Mouse (Mus musculus) brain, embryonic 18.5 days (tissue): ENCODE measurements around the gene Atxn1.

Experiments used
- DNase-seq: peaks from one replicate; pipeline ENCODE4 v3.0.0-alpha.2; 2012; ENCODE audit warnings: low read depth, low spot score

The Atxn1 gene

DNA sequence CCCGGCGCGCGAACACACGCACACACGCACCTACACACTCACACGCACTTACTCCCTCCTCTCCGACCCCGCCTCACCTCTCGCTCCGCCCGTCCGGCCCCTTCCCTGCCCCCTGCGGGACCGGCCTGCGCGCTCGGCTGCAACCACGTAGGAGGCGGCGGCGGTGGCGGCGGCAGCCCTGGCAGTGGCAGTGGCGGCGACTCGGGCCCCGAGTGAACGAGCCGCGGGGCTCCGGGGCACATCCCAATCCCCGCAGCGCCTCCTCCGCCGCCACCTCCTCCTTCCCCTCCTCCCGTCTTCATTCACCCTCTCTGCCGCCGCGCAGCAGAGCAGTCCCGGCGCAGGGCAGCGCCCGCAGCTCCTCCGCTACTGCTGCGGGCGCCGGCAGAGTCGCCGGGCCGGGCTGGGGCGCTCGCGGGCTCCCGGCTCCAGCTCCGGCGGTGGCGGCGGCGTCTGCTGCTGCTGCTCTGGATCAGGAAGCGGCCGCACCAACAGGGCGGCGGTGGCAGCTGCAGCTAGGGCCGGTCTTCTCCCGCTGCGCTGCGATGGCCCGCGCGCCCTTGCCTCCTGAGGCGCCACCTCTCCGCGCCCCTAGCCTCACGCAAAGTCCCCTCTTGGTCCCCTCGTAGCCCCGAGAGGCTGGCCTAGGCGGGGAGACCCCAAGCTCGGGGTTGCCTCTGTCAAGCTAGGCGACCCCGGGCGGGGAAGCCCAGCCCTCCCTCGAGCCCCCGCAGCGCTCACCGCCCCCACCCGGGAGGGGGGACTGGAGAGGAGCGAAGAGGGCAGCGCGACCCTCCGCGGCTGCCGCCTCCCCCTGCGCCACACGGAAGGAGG is 1.1 kb downstream of the Atxn1 start:
- no peak for DNase-seq

DNA sequence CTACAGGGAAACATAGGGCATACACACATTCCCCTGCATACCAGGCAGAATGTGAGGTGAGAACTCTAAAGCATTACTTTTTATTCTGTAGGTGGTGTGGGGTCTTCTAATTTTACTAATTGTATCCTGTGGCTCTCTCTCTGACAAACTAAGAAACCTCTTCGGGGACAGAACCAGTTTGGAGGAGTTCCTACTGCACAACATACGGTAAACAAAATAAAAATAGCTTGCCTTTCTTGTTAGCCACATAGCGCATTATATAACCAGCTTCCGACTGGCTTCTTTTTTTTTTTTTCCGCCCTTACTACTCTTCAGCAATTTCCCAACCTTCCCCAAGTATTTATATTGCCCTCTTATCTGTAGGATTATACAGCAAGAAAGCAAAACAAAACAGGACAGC is 2.0 kb downstream of the Atxn1 start:
- DNase-seq: no peak

DNA sequence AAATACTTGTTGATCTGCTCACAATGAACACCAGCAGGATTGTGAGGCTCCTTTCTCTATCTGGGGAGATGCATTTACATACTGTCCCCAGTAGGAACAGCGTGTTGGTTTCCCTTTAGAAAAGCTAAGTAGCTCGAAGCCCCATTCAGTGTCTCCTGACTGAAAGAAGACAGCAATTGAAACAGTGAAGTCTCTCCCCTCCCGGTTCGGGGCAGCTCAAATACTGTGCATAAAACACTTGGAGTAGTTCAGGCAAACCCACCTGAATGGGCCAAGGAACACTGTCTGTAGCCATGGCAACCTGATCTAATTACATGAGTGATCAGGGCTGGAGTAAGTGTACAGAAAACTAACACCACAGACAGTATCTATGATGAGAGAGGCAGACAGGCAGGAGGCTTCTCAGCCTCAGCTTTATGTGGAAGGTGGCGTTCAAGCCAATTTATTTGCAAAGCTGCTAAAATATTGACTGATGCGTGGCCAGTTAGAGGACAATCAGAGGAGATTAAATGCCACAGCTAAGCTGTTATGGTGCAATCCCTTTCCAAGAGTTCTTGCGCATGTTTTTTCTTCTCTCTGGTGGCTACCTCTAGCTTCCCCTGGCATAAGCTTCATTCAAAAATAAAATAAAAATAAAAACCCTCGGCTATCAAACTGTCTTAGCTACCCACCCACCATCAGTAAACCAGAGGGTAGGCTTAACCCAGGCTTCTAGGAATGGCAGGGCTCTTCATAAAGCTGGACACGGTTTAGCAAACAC is 2.8 kb downstream of the Atxn1 start:
- DNase-seq: no peak

DNA sequence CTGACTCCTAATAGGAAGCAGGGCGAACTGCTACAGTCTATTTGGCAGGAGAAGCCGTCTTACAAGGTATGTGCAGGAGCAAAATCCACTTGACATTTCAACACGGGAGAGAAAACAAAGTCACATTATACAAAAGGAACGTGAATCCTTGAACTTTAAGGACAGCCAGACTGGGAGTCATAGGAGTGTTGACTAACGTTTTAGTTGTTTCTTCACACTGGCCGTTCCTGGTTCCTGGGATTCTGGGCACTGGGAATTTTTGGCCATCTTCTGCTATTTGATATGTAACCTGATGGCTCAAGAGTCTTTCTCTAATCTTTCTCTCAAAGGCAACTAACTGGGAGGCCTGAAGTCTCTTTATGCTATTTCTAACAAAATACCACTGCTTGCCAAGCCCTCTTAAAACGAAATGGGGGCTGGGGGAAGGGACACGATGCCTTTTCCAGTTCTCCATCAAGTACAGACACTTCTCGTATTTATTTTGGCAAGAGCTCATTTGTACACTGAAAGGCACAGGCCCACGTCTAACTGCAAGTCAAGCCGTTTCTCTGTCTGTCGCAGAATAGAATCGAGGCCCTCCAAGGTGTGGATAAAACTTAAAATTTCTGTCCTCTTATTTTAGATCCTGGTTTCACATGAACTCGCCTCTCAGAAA is 4.4 kb downstream of the Atxn1 start:
- DNase-seq: no peak

DNA sequence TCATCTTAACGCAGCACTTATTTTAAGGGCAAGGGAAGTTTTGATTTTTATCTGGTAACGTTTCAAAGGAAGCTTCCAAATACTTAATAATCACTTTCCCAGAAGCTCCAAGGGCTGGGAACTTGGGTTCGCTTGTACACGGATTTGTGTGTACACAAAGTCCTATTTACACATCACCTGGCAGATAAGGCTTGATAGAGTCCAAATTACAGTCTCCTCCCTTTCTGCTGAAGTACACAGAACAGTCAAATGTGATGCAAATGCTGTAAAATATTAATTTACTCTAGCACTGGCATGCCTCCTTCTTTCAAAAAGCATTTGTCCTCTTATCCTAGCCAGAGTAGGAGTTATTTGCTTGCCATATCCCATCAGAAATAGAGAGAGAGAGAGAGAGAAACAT is 6.5 kb downstream of the Atxn1 start:
- DNase-seq: no peak

DNA sequence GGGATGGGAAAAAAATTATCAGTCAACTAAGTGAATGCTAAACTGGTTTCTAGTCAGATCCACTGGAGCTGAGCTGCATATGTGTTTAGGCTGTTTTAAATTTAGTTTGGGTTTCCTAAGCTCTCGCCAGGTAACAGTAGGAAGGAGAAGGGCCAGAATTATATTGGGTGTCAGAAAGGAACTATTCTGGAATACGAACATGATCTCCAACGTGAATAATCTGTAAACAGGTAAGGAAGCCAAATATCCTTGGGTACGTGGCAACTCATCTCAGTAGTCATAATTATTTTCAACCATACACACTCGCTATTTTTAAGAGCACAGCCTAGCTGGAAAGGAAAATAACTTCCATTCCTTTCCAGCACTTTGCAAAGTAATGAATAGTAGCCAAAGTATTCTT is 7.2 kb downstream of the Atxn1 start:
- DNase-seq: no peak

DNA sequence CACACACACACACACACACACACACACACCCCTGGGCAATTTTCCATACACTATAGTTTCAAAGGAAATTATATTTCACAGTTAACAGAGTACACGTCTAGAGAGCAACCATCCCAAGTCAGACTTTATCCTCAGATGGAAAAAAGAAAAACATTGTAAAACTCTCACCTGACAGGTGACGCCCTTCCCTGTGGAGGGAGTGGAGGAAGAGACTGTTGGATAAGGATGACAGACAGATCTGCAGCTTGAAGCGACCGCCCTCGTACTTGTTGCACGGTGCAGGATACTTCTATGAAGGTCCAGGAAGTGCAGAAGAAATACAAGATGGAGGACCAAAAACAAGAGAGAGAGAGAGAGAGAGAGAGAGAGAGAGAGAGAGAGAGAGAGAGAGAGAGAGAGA is 8.5 kb downstream of the Atxn1 start:
- no peak for DNase-seq

DNA sequence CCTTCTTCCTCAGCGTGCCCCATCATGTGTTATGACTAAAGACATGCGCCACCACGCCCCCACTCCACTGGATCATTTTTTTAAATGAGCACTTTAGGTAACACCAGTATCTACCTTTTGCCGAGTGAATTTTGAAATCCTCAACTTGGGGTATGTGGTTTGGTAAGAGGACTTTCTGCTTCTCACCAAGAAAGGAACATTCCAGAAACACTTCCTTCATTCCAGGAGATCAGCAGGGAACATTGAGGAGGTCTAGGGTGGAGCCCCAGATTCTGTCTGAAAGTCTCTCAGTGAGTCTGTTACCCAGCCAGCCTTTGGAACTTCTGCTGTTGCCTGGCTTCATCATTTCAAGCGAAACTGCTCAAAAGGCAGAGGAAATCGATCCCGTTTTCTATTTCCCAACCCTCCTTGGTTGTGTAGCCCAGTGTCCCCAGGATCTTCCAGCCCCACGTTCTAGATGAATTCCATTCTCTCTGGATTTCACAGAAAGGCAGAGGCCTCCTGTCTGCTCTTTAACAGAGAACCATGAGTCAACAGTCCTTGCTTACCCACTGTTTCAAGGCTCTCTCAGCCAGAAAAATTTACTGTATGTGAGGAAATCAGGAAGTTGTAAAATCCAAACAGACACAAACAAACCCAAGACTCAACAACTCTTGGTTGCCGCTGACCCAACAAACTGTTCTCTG is 9.3 kb downstream of the Atxn1 start:
- no peak for DNase-seq

DNA sequence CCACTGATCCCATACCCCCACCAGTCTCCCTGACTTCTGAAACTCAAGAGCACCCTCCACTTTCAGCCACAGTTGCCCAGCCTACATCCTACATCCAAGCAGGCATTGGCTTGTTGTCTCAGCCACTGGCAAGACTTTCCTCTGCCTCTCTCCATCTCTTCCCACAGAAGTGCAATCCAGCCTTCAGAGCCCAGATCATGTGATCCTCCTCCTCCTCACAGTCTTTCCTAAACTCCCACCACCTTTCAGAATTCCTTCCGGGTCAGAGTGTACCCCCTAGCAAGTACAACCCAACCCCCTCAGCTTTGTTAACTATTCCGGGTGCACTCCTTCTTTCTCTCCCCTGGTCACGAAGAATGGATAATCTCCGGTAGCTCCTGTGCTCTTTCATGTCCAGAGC is 11.7 kb downstream of the Atxn1 start:
- no peak for DNase-seq

DNA sequence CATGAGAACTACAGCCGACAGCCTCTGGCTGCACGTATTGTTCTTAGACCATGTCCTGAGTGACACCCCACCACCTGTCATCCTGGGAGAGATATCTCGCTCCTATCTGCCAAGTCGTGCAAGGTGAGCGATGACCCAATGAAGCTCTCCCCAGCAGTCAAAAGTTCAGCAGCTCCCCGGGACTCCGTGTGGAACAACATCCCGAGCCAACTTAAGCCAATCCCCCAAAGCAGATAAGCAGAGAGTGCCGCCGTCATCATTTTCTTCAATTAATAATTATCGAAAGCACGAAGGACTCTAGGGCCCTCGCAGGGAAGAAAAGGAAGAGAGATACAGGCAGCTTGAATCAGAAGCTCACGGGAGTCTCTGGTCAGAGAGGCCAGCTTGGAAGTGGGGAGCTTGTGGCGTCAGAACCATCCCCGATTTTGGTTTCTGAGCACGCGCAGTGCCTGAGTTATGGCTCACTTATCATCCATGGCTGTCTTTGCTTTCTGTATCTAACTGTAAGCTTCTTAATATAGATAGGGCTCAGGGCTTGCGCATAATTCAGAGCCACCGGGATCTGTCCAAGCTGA is 13.7 kb downstream of the Atxn1 start:
- DNase-seq: no peak

DNA sequence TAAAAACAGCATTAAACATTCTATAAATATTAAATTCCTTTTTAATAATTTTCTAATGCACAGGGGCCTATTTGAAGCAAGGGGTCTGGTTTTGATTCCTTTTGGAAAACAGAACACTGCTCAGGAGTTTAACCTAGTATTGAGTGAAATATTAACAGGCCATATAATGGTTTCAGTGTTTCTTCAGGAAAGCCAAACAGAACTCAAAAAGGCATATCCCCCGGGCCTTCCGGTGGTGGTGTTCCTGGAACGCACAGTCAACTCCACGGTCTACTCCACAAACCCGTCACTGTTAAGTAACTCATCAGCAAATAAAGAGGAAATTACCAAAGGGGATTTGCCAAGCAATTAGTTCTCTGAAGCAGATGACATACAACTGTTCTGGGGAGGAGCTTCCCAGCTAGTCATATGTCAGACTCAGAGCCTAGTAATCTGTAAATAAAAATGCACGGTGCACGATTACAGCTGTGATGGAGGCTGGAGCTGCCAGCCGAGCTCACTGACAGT is 14.4 kb downstream of the Atxn1 start:
- DNase-seq: no peak

DNA sequence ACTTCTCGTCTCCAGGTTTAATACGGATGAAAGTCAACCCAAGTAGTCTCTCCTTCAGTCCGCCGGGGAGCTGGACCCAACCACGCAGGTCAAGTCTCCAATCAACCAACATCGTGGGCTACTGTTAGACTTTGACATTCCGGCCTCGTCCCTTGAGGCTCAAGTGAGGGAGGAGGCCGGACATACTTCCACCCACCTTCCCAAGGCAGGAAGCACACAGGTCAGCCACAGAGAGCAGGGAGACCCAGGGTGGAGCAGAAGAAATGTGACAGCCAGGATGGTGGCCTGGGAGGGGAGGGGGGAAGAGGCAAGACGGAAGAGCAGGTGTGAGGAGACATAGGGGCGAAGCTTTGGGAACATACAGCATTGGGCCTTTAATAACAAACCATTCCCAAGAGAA is 18.7 kb downstream of the Atxn1 start:
- no peak for DNase-seq

DNA sequence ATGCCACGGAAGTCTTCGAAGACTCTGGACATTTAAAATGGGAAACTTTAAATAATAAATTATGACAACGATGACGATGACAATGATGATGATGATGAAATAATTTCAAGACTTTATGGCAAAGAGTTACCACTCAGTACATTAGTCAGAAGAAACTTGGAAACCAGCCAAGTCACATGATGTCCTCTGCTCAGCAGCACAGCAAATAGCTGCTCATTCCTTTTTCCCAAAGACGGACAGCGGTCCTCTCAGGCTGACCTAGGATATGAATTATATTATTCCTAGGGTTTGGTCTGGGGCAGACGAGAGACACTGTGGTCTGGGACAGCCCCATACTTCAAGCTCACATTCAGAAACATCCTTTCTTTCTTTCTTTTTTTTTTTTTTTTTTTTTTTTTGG is 22.5 kb downstream of the Atxn1 start:
- no peak for DNase-seq

DNA sequence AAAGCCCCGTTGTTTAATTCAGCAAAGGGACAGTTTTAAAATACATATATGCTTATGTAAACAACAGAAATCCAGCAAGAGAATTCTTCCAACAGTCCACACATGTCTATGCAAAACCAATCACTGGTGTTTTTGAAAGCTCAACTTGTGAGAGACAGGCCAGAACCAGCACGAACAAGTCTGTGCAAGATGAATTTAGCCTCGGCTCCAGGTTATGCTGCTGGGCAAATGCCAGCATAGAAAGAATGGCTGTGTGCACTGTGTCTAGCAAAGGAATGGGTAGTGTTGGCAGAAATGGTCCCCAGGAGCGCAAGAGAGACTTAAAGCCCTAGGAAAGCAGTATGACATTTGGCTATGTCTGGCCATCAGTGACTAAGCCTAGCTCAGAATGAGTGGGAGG is 24.1 kb downstream of the Atxn1 start:
- DNase-seq: no peak

DNA sequence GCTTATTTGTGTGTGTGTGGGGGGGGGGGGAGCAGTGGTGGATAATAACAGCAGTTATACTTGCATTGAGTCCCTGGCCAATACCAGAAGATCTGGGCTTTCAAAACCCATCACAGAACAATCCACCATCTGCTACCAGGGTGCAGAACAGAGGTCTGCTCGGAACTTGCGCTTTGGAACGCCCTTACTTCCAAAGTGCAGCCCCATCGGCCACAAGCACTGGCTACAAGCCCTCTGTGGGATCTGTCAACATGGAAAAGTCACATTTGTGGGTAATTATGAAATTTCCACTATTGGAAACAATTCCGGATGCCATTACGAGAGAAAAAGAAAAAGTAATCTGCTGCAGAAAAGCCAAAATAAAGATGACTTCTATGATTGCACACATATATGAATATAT is 25.2 kb downstream of the Atxn1 start:
- DNase-seq: no peak

DNA sequence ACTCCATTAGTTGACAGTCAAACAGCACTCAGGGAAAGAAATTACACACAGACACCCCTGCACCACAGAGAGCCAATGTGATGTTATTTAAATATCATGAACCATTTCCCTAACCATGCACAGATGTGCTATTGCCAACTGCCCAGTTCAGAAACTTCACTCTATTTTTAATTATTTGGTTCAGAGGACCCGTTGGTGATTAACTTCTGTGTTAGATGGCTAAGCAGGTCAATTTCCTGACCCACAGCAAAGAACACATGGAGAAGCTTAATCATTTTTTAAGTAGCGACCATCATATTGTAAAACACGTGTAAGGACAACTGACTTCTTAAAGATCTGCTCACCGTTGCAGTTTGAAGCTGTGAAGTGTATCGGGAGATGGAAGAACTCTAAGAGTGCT is 26.7 kb downstream of the Atxn1 start:
- no peak for DNase-seq

DNA sequence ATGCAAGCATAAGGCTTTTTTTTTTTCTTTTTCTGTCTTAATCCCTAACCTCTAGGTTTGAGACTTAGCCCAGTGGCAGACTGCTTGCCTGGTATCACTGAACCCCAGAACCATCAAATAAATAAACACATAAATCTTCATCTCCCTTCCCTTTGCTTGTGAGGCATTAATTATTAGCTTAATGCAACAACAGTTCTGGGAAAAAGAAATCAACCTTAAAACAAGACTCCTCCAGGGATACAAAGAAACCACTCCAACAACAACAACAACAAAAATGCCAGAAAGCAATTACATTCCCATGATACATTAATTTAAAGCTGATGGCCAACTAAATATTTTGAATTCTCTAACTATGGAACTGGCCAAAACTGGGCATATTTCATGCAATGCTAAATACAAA is 28.0 kb downstream of the Atxn1 start:
- no peak for DNase-seq

DNA sequence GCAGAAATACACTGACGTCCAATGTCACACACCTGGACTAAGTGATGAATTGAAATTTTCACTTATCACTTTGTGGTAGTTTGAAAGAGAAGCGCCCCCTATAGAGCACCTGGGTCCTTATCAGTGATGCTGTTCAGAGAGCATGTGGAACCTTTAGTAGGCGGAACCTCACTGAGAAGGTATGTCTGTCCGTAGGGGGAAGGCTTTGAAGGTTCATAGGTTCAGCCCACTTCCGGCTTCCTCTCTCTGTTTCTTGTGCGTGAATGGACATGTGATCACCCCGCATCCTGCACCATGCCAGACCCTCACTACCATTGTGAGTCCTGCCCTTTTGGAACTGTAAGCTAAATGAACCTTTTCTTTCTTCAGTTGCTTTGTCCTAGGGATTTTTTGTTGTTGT is 29.0 kb downstream of the Atxn1 start:
- DNase-seq: no peak

DNA sequence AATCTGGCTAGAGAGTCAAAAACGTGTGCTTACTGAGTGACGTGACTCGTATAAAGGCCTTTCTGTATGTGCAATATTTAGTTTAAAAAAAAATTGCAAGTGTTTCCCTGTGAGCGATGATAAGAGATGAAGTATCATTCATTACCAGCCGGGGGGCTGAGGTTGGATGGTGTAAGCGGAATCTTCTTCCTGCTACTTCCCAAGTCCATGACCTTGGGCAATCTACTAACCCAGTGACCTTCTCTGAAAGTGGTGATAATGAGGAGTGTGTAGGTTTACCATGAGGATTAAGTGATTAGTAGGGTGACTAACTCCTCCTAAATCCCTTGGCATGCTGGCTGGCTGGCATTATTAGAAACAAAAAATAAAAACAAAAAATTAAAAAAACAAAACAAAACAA is 30.0 kb downstream of the Atxn1 start:
- DNase-seq: no peak

DNA sequence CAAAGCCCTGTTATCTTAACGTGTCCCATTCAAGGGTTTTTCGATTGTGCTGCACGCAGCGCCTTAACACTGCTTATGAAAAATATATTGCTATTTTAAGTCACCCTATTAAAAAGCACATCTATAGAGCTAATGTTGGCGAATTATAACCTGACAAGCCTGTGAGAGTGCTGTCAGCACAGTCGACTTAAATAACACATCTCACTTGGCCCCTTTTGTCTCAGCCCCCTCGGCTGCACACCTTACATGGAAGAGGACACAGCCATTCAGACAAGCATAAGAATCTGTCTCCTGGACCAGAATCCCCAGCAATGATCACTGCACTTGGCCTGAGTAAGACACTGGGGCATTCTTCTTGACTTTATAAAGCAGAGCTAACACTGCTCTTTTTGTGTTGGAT is 30.7 kb downstream of the Atxn1 start:
- no peak for DNase-seq

DNA sequence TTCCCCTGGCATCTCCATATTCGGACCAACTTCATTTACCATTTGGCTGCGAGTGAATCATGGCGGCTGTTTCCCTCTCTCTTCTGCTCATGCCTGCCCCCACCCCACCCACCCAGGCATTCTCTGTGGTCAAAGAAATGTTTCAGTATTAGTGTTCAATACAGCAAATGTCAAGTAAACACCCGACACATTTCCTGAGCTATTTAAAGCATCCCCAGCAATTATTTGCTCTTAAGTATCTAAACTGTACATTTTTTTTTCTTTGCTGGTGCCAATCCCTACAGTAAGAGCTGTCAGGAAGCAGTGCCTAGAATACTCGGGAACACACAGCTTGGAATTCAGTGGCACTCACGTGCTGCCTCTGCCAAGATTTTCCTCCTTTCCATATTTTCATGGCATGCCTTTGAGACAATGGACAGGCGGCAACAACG is 32.3 kb downstream of the Atxn1 start:
- DNase-seq: peak; percentile 40

DNA sequence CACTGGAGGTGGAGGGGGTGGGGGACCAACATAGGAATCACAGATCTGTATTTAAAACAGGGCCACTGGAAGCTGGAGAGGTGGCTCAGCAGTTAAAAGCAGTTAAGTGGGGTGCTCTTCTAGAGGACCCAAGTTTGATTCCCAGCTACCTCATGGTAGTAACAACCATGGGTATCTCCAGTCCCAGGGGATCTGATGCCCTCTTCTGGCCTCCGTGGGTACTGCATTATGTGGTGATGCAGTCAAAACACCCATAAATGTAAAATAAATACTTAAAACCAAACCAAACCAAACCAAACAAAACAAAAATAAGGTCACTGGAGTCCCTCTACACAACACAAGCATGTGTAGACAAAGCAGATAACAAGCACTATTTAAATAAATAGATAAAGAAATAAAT is 32.9 kb downstream of the Atxn1 start:
- no peak for DNase-seq
